Mouse (Mus musculus) liver, adult (tissue): ENCODE results near the gene Rbm47.

Experiments
- GATA4 ChIP-seq: IDR thresholded peaks from 2 replicates; pipeline ENCODE4 v1.6.1; 2014; ENCODE audit warnings: mild to moderate bottlenecking, low read length; ENCODE audit not compliant: insufficient replicate concordance

The Rbm47 gene

GRCm38 (mm10) chr5:66112059-66112458, 60.9 kb downstream of the Rbm47 start:
- no peak for TF ChIP-seq GATA4

- no peak for TF ChIP-seq GATA4
Measured at GRCm38 (mm10) chr5:66106372-66106771, 66.5 kb downstream of the Rbm47 start.

GRCm38 (mm10) chr5:66105946-66106345, 67.0 kb downstream of the Rbm47 start:
- no peak for TF ChIP-seq GATA4

DNA sequence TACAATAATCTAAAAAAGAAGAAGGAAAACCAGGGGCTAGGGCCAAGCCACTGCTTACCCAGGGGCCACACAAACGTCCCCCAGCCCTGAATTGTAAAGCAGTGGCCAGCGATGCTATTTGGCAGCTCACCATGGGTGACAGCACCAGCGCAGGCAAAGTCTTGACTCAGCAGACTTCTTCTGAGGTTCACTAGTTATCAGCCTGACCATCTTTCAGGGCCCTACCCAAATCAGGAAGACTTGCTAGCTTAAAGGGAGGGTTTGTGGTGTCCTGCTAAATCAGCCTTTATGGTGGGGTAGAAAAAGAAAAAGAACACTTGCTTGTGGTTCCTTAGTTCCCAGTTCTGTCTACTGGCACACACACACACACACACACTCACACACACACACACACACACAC, 67.6 kb downstream of the Rbm47 start:
- TF ChIP-seq GATA4, result 0 out of 2 replicates have a peak, but pooled peaks have one; percentile 10

- TF ChIP-seq GATA4, result no peak
Measured at GRCm38 (mm10) chr5:66103386-66103785, 69.5 kb downstream of the Rbm47 start.

DNA sequence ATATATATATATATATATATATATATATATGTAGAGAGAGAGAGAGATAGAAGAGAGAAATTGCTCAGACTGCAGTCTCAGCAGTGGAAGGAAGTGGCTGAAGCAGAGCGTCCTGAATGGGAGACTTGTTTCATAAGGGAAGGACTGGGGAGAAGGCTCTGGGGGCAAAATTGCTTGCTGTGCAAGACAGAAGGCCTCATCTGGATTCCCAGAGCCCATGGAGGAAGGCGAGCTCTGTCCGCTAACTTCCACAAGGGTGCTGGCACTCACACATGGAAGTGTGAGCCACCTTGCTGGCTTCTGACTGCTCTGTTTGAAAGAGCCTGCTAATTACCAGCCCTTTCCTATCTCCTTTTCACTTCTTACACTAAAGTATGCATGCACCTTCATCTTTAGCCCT, 70.1 kb downstream of the Rbm47 start:
- TF ChIP-seq GATA4, result no peak

DNA sequence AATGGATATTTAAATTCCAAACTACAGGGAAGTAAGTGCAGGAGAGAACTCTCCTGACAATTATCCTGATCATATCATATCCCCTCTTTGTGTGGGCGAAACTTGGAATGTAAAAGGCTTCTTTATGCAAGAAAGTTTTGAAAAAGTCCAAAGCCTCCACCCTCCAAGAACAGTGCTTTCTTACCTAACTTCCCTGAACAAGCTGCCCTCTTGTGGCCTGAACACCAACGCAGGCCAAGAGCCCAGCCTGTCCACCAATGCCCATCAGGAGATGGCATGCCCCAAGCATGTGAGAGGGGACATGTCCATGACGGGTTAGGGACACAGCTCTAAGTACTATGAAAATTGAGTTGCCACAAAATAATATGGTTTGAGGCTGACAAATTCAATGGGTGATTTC, 71.3 kb downstream of the Rbm47 start:
- TF ChIP-seq GATA4, result no peak

GRCm38 (mm10) chr5:66100322-66100721, 72.6 kb downstream of the Rbm47 start:
- no peak for TF ChIP-seq GATA4

DNA sequence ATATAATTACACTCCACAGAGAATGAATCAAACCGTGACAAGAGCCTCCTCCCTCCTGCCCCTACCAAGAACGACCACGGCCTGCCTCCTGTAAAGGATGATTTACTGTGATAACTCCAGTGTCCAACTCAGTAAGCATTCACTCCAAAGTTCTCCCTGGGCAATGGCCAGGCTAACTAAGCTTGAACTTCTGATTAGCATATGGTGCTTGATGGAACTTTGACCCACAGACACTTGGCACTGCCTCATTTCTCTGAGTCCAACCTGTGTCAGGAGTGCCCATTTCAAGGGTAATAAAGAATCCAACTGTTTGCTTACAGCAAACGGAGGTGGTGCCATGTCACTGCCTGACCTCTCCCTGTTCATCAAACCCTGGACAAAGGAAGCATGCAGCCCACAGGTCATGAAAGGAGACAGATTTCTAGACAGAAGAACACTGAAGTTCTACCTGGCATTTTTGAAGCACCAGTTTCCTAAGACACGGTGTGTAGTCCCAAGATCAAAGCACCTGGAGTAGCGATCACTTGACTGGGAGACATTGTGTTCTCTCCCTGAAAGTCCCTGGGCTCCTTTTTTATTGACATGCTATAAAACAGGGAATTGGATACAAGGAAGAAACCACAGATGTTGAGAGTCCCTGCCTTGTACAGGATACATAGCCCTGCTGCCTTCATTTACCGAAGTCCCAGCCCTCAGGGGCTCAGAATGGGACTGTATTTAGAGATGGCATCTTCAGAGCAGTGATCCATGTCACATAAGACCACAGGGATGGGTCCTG, 74.6 kb downstream of the Rbm47 start:
- TF ChIP-seq GATA4, result peak; percentile 20; the same call in 1 of the 2 replicates

DNA sequence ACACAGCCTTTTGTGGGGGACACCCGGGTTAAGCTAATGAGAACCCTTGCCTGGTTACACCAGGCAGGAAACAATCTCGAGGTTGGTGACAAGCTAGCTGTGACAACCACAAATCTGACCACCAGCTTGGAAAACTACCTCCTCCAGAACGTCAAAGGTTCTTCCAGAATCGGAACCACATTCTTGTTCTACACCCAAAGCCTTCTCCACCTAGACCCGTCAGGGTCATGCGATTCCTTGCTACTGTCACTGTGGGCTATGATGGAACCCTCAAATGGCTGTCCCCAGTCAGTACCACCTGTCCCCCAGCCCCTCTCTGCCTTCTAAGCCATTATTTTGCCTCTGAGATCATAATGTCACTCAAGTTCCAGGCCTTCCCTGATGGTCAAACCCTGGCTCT, 76.8 kb downstream of the Rbm47 start:
- no peak for TF ChIP-seq GATA4

GRCm38 (mm10) chr5:66095166-66095565, 77.8 kb downstream of the Rbm47 start:
- no peak for TF ChIP-seq GATA4

- no peak for TF ChIP-seq GATA4
Measured at GRCm38 (mm10) chr5:66090037-66090436, 82.9 kb downstream of the Rbm47 start.

- TF ChIP-seq GATA4, result peak; percentile 35; the same call in 1 of the 2 replicates
Measured at GRCm38 (mm10) chr5:66089600-66089999, 83.3 kb downstream of the Rbm47 start.

DNA sequence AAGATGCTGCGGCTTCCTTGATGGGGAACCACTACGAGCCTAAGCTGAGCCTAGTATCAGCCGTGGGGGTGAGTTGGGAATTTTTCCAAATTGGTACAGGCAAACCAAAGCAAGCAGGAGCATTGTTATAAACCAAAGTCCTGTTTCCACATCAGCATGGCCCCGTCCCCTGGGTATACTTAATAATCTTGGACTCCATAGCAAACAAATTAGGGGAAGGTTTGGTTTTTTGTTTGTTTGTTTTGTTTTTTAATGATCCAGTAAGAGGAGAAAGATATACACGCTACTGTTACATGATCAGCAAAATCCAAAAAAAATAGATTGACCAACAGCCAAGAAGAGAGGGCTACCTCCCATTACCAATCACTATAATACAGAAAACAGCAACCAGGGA, 84.0 kb downstream of the Rbm47 start:
- TF ChIP-seq GATA4, result no peak

- TF ChIP-seq GATA4, result no peak
Measured at GRCm38 (mm10) chr5:66088247-66088901, 84.5 kb downstream of the Rbm47 start.

DNA sequence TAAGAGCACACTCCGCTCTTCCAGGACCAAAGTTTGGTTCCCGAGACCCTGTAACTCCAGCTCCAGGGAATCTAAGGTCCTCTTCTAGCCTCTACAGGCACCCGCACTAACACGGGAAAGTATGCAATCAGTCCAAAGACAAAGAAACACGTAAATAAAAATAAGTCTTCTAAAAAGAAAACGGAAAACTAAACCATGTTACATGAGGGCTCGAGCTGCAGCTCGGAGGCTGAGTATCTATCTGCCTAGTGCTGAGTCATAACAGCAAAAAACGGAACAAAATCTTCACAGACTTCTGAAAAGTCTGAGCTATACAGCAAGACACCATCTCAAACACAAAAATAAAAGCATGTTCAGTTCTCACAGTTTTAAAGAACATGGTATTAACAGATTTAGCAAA, 86.0 kb downstream of the Rbm47 start:
- no peak for TF ChIP-seq GATA4
